Mouse (Mus musculus) embryonic facial prominence, embryonic 14.5 days (tissue): ENCODE results near the gene Pomp. TPM values are rescaled to one million over a fixed set of nuclear protein-coding genes. Genes with fewer than 3 reads are reported as not detected.
A peak's percentile ranks its signal among the peaks of the same experiment; 100 is the strongest.

Experiments used
- ATAC-seq: fragments of 200-750 bp; cut with Nextera tagmentation; 2 replicates; pipeline ENCODE4 v1.8.0; 2017; ENCODE audit warnings: low read depth, moderate number of reproducible peaks, moderate TSS enrichment
- DNase-seq: peaks from one replicate; pipeline ENCODE4 v3.0.0-alpha.2; 2015; ENCODE audit warnings: low spot score
- H3K27ac ChIP-seq: fragments of 300-500 bp; sonication (generic); replicated peaks from 2 replicates; pipeline ENCODE4 v1.5.1; 2014; ENCODE audit warnings: low read depth, mild to moderate bottlenecking, low read length, moderate library complexity
- H3K27me3 ChIP-seq: fragments of 300-500 bp; sonication (generic); replicated peaks from 2 replicates; pipeline ENCODE4 v1.6.1; 2014; ENCODE audit warnings: low read length; ENCODE audit not compliant: control insufficient read depth, insufficient read depth
- H3K36me3 ChIP-seq: fragments of 300-500 bp; sonication (generic); 2 replicates; pipeline ENCODE4 v1.6.1; 2014; ENCODE audit warnings: low read length, mixed read lengths; ENCODE audit not compliant: control insufficient read depth, insufficient read depth
- H3K4me1 ChIP-seq: fragments of 300-500 bp; sonication (generic); 2 replicates; pipeline ENCODE4 v1.6.1; 2014; ENCODE audit warnings: antibody characterized with exemption, low read length; ENCODE audit not compliant: control insufficient read depth, insufficient read depth
- H3K4me2 ChIP-seq: fragments of 300-500 bp; sonication (generic); 2 replicates; pipeline ENCODE4 v1.6.1; 2014; ENCODE audit warnings: low read depth, mild to moderate bottlenecking, low read length, moderate library complexity, mixed read lengths
- H3K4me3 ChIP-seq: fragments of 300-500 bp; sonication (generic); 2 replicates; pipeline ENCODE4 v1.5.1; 2014; ENCODE audit warnings: low read depth, mild to moderate bottlenecking, low read length
- H3K9ac ChIP-seq: fragments of 300-500 bp; sonication (generic); 2 replicates; pipeline ENCODE4 v1.6.1; 2014; ENCODE audit warnings: low read depth, mild to moderate bottlenecking, low read length, moderate library complexity, mixed read lengths
- H3K9me3 ChIP-seq: fragments of 300-500 bp; sonication (generic); 2 replicates; pipeline ENCODE4 v1.6.1; 2016; ENCODE audit warnings: low read length; ENCODE audit not compliant: control insufficient read depth
- WGBS: fragments of 180-500 bp; shearing (Covaris S2); extraction: QIAGEN DNeasy Blood & Tissue Kit; methylation state at CpG from one replicate; pipeline ENCODE4 v1.1.7; 2014; 5-methylcytosine and 5-hydroxymethylcytosine counted together
- polyA plus RNA-seq: library from polyadenylated mRNA; unstranded; fragments of >200 nt; fragmentation: Nextera tagmentation; extraction: Ambion mirVana; gene quantifications from 2 replicates; pipeline ENCODE4 v1.2.1, GENCODE M21; 2014

Pomp gene
- polyA plus RNA-seq, 1 experiment from 2014 or later: 481 TPM

GRCm38 (mm10) chr5:147824021-147824605 is 36.1 kb upstream of the Pomp start:
- H3K4me3 ChIP-seq: no peak overlapping the region
- H3K9ac ChIP-seq: no peak overlapping the region
- H3K36me3 ChIP-seq: no peaks in the 10 kb centered on the region
- H3K9me3 ChIP-seq: no peaks in the 10 kb centered on the region
- H3K4me2 ChIP-seq: no peak overlapping the region
- WGBS: 71% methylated on average over 13 of the region's 13 CpGs
- no peak overlapping the region for H3K27ac ChIP-seq
- ATAC-seq: no peak
- H3K4me1 ChIP-seq: peaks cover 13% of the 10 kb centered on the region; the same call in 1 of the 2 replicates
- no peaks in the 10 kb centered on the region for H3K27me3 ChIP-seq
- no peak for DNase-seq

DNA sequence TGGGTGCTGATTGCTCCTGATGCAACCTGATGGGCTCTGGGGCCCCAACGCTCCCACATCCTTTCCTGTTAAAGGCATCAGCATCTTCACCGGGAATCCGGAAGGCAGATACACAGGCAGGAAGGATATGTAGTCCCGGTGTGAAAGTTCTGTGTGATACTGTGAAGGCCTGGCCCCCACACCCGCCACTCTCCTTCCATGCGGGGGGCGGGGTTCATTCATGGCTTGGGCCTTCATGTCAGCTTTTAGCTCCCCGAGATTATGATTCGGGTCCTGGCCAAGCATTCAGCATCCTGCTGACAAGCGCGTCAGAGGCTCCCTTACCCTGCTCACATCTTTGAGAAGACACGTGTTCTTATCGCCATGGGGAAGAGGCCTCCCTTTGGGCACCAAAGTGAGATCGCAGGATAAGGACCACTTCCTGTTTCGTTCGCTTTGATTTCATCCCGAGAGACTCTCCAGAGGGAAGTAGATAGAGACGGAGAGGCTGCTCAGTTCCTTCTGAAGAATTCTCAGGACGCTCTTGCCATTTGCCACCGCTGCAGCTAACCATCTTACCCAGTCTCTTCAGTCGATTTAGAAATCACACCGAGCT is 34.8 kb upstream of the Pomp start:
- 42% methylated on average over 22 of the region's 22 CpGs for WGBS
- Histone ChIP-seq H3K27ac (no peak overlapping the region), H3K4me1 (peaks cover 13% of the 10 kb centered on the region; the same call in 1 of the 2 replicates), H3K9ac (no peak overlapping the region), H3K4me2 (peak overlapping the region; percentile 26; the same call in 1 of the 2 replicates), H3K27me3 (no peaks in the 10 kb centered on the region), H3K4me3 (no peak overlapping the region), H3K9me3 (no peaks in the 10 kb centered on the region), H3K36me3 (no peaks in the 10 kb centered on the region)
- DNase-seq (no peak), ATAC-seq (no peak)

GRCm38 (mm10) chr5:147826091-147826490 is 34.2 kb upstream of the Pomp start:
- 43% methylated on average over 9 of the region's 9 CpGs for WGBS
- peak overlapping the region; percentile 26; the same call in 1 of the 2 replicates for H3K4me2 ChIP-seq
- no peak overlapping the region for H3K4me3 ChIP-seq
- no peak for DNase-seq
- H3K27ac ChIP-seq: no peak overlapping the region
- peaks cover 13% of the 10 kb centered on the region; the same call in 1 of the 2 replicates for H3K4me1 ChIP-seq
- no peak for ATAC-seq
- H3K36me3 ChIP-seq: no peaks in the 10 kb centered on the region
- no peak overlapping the region for H3K9ac ChIP-seq
- no peaks in the 10 kb centered on the region for H3K9me3 ChIP-seq
- H3K27me3 ChIP-seq: no peaks in the 10 kb centered on the region

- Histone ChIP-seq H3K9me3 (no peaks in the 10 kb centered on the region), H3K4me2 (no peak overlapping the region), H3K27ac (no peak overlapping the region), H3K36me3 (no peaks in the 10 kb centered on the region), H3K4me3 (no peak overlapping the region), H3K4me1 (peaks cover 13% of the 10 kb centered on the region; the same call in 1 of the 2 replicates), H3K27me3 (no peaks in the 10 kb centered on the region), H3K9ac (no peak overlapping the region)
- ATAC-seq (no peak), DNase-seq (no peak)
- 46% methylated on average over 5 of the region's 5 CpGs for WGBS
Measured at GRCm38 (mm10) chr5:147826546-147826945, 33.7 kb upstream of the Pomp start.

GRCm38 (mm10) chr5:147828846-147829245 is 31.4 kb upstream of the Pomp start:
- no peak for ATAC-seq
- Histone ChIP-seq H3K9ac (no peak overlapping the region), H3K4me3 (no peak overlapping the region), H3K4me1 (peaks cover 13% of the 10 kb centered on the region; the same call in 1 of the 2 replicates), H3K9me3 (no peaks in the 10 kb centered on the region), H3K4me2 (no peak overlapping the region), H3K36me3 (no peaks in the 10 kb centered on the region), H3K27me3 (no peaks in the 10 kb centered on the region), H3K27ac (no peak overlapping the region)
- no peak for DNase-seq
- 80% methylated on average over 8 of the region's 8 CpGs for WGBS

GRCm38 (mm10) chr5:147832842-147833241 is 27.4 kb upstream of the Pomp start:
- H3K4me3 ChIP-seq: no peak overlapping the region
- no peak for ATAC-seq

DNA sequence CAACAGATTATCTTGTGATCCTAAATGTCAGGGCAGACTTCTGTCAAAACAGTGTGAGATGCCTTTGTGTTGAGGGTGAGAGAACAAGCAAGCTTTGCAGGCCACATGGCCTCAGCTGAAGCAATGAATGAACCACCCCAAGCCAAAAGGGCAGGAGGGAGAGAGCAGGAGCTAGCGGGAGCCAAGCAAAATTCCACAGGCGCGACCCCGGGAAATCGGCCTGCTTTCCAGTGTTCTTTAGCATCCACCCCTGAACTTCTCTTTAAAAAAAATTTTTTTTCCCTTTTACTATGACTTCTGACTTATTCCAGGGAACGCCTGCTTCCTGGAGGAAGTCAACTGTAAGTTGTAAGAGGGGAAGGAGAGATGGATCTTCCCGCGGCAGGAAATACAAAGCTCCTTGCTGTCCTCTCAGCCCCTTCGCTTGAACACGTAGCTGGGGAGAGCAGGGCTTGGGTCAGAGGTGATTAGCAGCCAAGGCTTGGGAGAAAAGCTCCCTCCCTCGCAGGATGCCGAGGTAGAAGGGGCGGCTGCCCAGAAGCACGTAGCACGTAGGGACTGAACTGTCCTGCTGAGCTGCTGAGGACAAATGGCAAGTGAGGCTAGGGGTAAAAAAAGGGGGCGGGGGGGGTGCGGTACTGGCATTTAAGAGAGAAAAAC is 25.3 kb upstream of the Pomp start:
- no peak for DNase-seq
- no peaks in the 10 kb centered on the region for H3K36me3 ChIP-seq
- 10% methylated on average over 17 of the region's 17 CpGs for WGBS
- H3K9ac ChIP-seq: no peak overlapping the region
- ATAC-seq: no peak
- H3K4me1 ChIP-seq: no peaks in the 10 kb centered on the region
- no peak overlapping the region for H3K4me3 ChIP-seq
- H3K4me2 ChIP-seq: peak overlapping the region; percentile 11; the same call in 1 of the 2 replicates
- no peaks in the 10 kb centered on the region for H3K27me3 ChIP-seq
- no peaks in the 10 kb centered on the region for H3K9me3 ChIP-seq
- no peak overlapping the region for H3K27ac ChIP-seq

More at GRCm38 (mm10) chr5:147832842-147833241, 27.4 kb upstream of the Pomp start:
- Histone ChIP-seq H3K27me3 (no peaks in the 10 kb centered on the region), H3K9ac (no peak overlapping the region), H3K4me2 (peak overlapping the region; percentile 18; the same call in 1 of the 2 replicates), H3K4me1 (no peaks in the 10 kb centered on the region), H3K27ac (no peak overlapping the region), H3K36me3 (no peaks in the 10 kb centered on the region), H3K9me3 (no peaks in the 10 kb centered on the region)
- DNase-seq: no peak
- WGBS: 46% methylated on average over 14 of the region's 14 CpGs

GRCm38 (mm10) chr5:147839418-147839817 is 20.8 kb upstream of the Pomp start:
- Histone ChIP-seq H3K27ac (no peak overlapping the region), H3K4me1 (no peaks in the 10 kb centered on the region), H3K4me2 (no peak overlapping the region), H3K9ac (no peak overlapping the region), H3K36me3 (no peaks in the 10 kb centered on the region), H3K4me3 (no peak overlapping the region), H3K27me3 (no peaks in the 10 kb centered on the region), H3K9me3 (no peaks in the 10 kb centered on the region)
- no peak for DNase-seq
- WGBS: 79% methylated on average over 11 of the region's 12 CpGs
- no peak for ATAC-seq
